In the genomic region with DNA sequence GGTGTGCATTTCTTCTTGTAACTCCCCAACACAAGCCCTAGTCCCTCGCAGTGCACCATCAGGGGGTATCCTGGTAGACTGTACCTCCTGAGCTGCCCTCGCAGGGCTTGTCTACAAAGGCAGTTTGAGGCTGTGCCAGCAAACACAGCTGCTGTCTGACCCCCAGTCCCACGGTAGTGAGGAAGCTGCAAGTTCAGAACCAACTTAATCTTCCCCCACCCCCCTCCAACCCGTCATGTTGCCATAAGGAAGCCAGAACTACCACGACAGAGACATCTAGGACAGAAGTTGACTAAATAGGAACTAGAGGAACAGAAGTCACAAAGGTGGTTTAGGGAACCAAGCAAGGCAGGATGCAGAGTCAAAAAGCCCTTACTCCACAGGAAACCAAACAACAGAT, we compare ENCODE assay signal across 8 mouse cellular contexts. TPM values are rescaled to one million over a fixed set of nuclear protein-coding genes. Genes with fewer than 3 reads are reported as not detected.
DNase-seq lines count a peak whose midpoint lies in the region; ATAC-seq and TF ChIP-seq lines count a peak whose summit lies in the region.

No protein-coding gene starts in this region.

- H3K4me3 ChIP-seq in midbrain, embryonic 12.5 days: no peak overlapping the region
- no peak overlapping the region for H3K4me3 ChIP-seq in midbrain, embryonic 15.5 days
- no peak overlapping the region for H3K4me3 ChIP-seq in stomach, postnatal 0 days (ENCODE audit: low read depth, low read length)

- ATAC-seq in midbrain, embryonic 12.5 days (ENCODE audit: low FRiP score, low read depth): no peak
- ATAC-seq in midbrain, embryonic 15.5 days (replicated peaks): no peak
- ATAC-seq in stomach, postnatal 0 days (ENCODE audit: low FRiP score, low TSS enrichment): no peak

- H3K36me3 ChIP-seq in midbrain, embryonic 12.5 days: no peaks in the 10 kb centered on the region
- H3K36me3 ChIP-seq in midbrain, embryonic 15.5 days (replicated peaks): no peaks in the 10 kb centered on the region
- H3K36me3 ChIP-seq in stomach, postnatal 0 days (ENCODE audit: control insufficient read depth, insufficient read depth, low read length): no peaks in the 10 kb centered on the region

- 45% methylated on average over 5 of the region's 5 CpGs for WGBS in midbrain, embryonic 12.5 days
- 45% methylated on average over 5 of the region's 5 CpGs for WGBS in midbrain, embryonic 15.5 days
- WGBS in stomach, postnatal 0 days: 18% methylated on average over 5 of the region's 5 CpGs

- no peaks in the 10 kb centered on the region for H3K27me3 ChIP-seq in midbrain, embryonic 12.5 days
- H3K27me3 ChIP-seq in midbrain, embryonic 15.5 days (replicated peaks): no peaks in the 10 kb centered on the region
- no peaks in the 10 kb centered on the region for H3K27me3 ChIP-seq in stomach, postnatal 0 days (ENCODE audit: control insufficient read depth, insufficient read depth, low read length)

- H3K9me3 ChIP-seq in midbrain, embryonic 12.5 days: peaks cover 5% of the 10 kb centered on the region; the same call in 1 of the 2 replicates
- no peaks in the 10 kb centered on the region for H3K9me3 ChIP-seq in midbrain, embryonic 15.5 days
- H3K9me3 ChIP-seq in stomach, postnatal 0 days (ENCODE audit: control insufficient read depth, low read length): no peaks in the 10 kb centered on the region

- no peak overlapping the region for H3K9ac ChIP-seq in midbrain, embryonic 12.5 days (replicated peaks)
- no peak overlapping the region for H3K9ac ChIP-seq in midbrain, embryonic 15.5 days
- peak overlapping the region; percentile 0; the same call in 1 of the 2 replicates for H3K9ac ChIP-seq in stomach, postnatal 0 days (ENCODE audit: low read length)

- TF ChIP-seq CTCF in stomach, postnatal 0 days (IDR thresholded peaks at IDR 0.05; ENCODE audit: low read depth): no peak

- intact Hi-C loops in gastrocnemius, postnatal 36 days (cut with DNase I): no loop called here

- H3K4me1 ChIP-seq in midbrain, embryonic 12.5 days: peaks cover 34% of the 10 kb centered on the region
- peaks cover 16% of the 10 kb centered on the region for H3K4me1 ChIP-seq in midbrain, embryonic 15.5 days
- H3K4me1 ChIP-seq in stomach, postnatal 0 days (replicated peaks; ENCODE audit: control insufficient read depth, insufficient read depth): peaks cover 34% of the 10 kb centered on the region

- TF ChIP-seq EP300 in stomach, postnatal 0 days (optimal IDR thresholded peaks at IDR 0.05): no peak

- peak; percentile 21 for DNase-seq in heart, adult 8-10 months (ENCODE audit: low spot score)
- DNase-seq in kidney, postnatal 10 days: peak; percentile 70
- DNase-seq in stomach, postnatal 0 days (ENCODE audit: low spot score): no peak
- DNase-seq in Muller cell, postnatal 12 days (ENCODE audit: inconsistent ontology term): no peak
- DNase-seq in adrenal gland, adult 2 months: no peak
- DNase-seq in gastrocnemius, postnatal 36 days: no peak

- 0 out of 2 replicates have a peak overlapping the region, but pooled peaks have one; percentile 56 for H3K27ac ChIP-seq in midbrain, embryonic 12.5 days (replicated peaks)
- no peak overlapping the region for H3K27ac ChIP-seq in midbrain, embryonic 15.5 days
- H3K27ac ChIP-seq in stomach, postnatal 0 days (replicated peaks): peak overlapping the region; percentile 91

- H3K4me2 ChIP-seq in midbrain, embryonic 12.5 days (replicated peaks): no peak overlapping the region
- H3K4me2 ChIP-seq in midbrain, embryonic 15.5 days: no peak overlapping the region
- peak overlapping the region; percentile 38; the same call in 1 of the 2 replicates for H3K4me2 ChIP-seq in stomach, postnatal 0 days (replicated peaks; ENCODE audit: low read depth)

RNA-seq across cellular contexts. Expression of a gene that starts 28.9 kb away (rescaled TPM):
- 18.9 and 20.6 TPM in 2 replicates for polyA plus RNA-seq in midbrain, embryonic 12.5 days (2016; fragmentation: Nextera tagmentation; extraction: Ambion mirVana)
- polyA plus RNA-seq in midbrain, embryonic 15.5 days (2015; fragmentation: Nextera tagmentation; extraction: Ambion mirVana): 6.9 and 7.7 TPM in 2 replicates
- total RNA-seq in heart, adult 8-10 months (2022): 10 to 100 TPM; 22.6 to 26.7 (median 26.0) TPM
- 32.2 and 36.8 TPM in 2 replicates for polyA plus RNA-seq in stomach, postnatal 0 days (2015; fragmentation: Nextera tagmentation; extraction: Ambion mirVana)
- total RNA-seq in adrenal gland, adult 2 months (2021): 10 to 100 TPM; 31.0 to 49.3 TPM
- polyA plus RNA-seq in adrenal gland, adult 2 months (2012; rRNA removed): 11.6 and 13.9 TPM in 2 replicates
- 1 to 10 TPM; 7.3 to 9.0 TPM for total RNA-seq in gastrocnemius, postnatal 36 days (2021)

Comparison
In these comparisons a context has a peak if more than half of its experiments do, and no peak if none do; other contexts are left out.
1. DNase-seq: peak in heart, adult 8-10 months (single experiment) and kidney, postnatal 10 days (single experiment); none in stomach, postnatal 0 days (single experiment), Muller cell, postnatal 12 days (single experiment), adrenal gland, adult 2 months (single experiment) and gastrocnemius, postnatal 36 days (0 of 2).